Mouse (Mus musculus) frontal cortex, postnatal 14 days (tissue): ENCODE results near the gene Tgfb1.
A peak's percentile ranks its signal among the peaks of the same experiment; 100 is the strongest.

Experiments
- DNase-seq, 2 experiments: peaks; one replicate each; pipeline ENCODE4 v3.0.0; 2022; ENCODE audit warnings: low spot score in 2 of 2

Gene Tgfb1

DNA sequence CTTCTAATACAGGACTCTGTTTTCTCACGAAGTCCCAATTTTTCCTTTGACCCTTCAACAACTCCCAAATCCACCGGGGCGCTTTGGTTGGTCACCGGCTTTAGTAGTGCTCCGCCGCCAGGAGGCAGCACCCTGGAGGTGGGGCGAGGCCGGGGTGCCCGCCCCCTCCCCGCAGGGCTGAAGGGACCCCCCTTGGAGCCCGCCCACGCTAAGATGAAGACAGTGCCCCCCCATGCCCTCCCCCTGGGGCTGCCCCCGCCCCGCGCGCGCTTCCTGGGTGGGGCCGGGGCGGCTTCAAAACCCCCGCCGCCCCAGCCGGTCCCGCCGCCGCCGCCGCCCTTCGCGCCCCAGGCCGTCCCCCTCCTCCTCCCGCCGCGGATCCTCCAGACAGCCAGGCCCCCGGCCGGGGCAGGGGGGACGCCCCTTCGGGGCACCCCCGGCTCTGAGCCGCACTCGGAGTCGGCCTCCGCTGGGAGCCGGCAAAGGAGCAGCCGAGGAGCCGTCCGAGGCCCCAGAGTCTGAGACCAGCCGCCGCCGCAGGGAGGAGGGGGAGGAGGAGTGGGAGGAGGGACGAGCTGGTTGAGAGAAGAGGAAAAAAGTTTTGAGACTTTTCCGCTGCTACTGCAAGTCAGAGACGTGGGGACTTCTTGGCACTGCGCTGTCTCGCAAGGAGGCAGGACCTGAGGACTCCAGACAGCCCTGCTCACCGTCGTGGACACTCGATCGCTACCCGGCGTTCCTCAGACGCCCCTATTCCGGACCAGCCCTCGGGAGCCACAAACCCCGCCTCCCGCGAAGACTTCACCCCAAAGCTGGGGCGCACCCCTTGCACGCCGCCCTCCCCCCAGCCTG, at the start of gene Tgfb1:
Tgfb1 (plus strand) TSS at position 323 of the 852 bp plus-strand sequence.
- DNase-seq, result no peak

DNA sequence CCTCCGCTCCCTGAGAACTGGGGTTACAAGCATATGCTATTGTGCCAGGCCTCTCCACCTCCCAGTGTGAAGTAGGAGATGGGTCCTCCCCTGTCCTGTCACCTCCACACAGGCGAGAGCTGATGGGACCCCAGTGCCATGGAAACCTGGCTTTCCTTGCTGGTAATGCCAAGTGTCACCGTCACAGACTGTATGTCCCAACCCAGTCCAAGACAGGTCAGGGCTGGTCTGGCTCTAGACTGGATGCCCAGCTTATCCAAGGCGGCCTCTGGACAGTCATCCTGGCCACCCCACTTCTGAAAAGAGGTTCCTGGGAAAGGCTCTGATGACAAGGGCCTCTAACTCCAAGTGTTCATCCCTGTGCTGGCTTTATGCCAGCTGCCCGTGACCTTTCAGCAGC, 49.7 kb upstream of the Tgfb1 start:
- no peak for DNase-seq

DNA sequence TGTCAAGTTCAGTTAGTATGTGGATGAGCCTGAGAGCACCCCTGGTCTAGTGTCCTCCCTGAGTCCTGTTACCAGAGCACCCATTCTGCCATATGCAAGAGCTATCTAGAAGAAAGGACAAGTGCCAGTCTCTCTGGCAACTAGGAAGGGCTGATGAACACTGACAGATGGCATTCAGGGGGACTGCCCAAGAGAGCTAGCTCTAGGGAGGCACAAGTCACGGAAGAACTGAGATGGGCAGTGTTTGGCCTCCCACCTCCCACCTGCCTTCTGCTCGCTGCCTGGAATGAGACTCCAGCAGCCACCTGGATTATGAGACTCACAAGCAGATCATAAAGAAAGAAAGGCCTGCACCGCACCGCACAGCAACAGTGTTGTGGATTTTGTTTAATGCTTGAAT, 47.0 kb upstream of the Tgfb1 start:
- DNase-seq, result no peak

DNA sequence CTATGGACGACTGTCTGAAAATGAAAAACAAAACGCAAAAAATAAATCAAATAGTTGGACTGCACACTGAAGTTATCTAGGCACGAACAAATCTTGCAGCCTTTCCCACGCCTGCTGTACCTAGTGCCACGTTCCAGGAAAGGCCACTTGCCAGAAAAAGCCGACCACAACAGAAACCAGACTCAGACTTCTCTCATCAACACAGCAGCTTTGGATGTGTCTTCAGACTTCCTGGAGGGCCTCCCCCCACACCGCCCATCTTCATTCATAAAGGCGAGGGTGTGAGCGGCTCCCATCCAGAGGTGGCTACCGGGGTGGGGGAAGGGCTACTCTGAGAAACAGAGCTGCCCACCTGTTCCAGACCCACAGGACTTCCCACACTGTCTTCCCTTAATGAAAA, 42.7 kb upstream of the Tgfb1 start:
- DNase-seq, result no peak

DNA sequence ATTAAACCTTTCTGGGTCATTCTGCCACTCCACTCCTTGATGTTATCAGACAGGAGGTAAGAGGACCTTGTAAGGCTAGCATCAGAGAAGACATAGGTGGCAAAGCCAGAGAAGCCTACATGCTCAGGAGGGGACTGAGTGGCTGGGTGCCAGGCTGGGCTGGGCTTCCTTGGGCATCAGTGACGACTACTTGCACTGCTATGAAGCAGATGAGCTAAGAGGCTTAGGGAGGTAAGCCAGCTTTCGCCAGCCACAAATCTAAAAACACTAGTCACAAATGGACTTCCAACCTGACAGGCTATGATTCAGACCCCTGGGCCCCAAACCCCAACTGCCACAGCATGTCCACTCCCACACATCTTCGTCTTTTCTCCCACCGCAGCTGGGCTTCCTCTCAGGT, 42.2 kb upstream of the Tgfb1 start:
- no peak for DNase-seq

DNA sequence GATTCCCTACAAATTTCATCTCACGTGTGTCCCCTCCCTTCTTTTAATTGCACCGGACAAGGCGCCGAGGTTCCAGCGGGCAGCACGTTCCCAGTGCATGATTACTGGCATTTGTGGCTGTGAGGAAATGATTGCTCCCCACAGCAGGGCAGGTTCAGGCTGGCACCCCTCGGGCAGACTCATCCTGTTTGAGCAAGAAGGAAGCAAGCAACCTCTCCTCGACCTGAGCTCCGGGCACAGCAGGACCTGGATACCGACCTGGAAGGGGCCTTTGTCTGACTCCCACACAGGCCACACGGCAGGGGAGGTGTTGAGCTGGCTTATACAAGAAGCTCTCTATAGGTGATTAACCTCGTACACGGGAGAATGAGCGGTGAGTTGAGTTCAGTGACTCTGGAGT, 41.7 kb upstream of the Tgfb1 start:
- no peak for DNase-seq

DNA sequence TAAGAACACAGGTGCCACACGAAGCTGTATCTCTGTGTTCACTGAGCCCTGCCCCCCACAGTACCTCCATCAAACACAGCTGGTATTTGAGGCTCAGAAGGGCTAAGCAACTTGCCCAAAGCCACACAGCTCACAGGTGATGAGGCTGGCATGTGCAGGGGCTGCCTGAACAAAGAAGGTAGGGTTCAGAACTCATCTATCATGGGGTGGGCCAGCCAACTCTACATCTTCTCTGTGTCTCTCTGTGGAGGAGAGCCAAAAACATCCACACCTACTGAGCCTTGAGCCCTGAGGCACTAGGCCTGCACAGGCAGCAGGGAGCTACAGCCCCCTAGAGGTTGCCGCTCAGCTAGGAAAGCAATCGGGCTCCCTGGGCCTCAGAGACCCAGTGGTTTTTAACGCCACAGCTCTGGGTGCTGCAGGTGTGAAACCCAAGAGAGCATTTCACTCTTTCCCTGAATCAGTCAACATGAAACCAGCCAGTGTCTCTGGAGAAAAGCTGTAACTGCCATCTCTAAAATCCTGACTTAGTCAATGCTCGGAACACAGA, 39.2 kb upstream of the Tgfb1 start:
- DNase-seq, result no peak

DNA sequence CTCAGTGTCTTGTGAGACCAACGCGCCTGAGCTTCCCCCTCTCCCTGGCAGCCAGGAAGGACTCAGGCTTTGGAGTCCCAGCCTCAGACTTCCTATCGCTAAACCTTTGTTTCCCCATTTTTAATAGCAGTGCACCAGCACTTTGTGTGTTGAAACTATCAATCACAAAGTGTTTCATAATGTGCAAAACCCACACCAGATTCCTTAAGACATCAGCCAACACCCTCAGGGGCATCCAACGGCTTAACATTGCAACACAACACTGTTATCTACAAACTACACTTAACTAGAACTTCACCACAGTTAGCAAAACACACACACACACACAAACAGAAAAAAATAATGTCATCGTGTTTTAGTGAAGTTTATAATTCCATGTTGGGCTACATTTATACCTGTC, 37.0 kb upstream of the Tgfb1 start:
- no peak for DNase-seq

DNA sequence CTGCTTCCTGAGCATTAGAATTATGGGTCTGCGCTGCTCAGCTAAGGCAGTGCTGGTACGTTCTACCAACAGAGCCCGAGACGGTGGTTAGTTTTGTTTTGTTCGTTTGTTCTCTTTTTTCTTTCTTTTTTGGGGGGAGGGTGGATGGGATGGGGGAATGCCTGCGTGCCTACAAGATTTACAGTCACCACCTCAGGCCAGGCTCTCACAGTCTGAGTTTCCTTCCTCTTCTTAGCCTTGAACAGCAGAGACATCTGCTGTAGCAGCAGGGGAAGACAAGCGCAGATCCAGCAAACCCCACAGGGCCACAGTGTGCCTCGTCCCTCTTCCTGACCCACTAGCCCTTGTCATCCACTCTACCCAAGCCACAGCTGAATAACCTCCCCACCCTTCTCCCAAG, 35.5 kb upstream of the Tgfb1 start:
- DNase-seq, result no peak

DNA sequence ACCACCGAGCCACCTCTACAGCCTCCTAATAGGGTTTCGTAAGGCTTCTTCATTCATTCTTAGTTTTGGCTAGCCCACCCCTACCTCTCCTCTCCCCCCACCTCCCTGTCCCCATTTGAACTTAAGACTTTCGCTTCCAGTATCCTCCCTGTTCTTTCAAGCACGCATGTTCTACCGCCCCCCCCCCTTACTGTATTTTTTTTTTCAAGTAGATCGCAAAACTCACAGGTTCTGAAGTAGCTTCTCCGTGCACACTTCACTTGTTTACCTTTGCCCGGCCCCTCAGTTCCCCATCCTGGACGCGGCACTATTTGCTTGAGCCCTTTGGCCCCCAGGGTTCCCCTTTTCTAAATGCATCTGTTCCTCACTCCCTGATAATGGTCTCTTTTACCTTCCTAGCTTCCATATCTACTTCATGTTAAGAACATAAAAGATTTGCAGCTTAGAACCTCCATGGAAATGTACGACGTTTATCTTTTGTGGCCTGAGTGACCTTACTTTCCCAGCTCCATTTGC, 34.5 kb upstream of the Tgfb1 start:
- no peak for DNase-seq

DNA sequence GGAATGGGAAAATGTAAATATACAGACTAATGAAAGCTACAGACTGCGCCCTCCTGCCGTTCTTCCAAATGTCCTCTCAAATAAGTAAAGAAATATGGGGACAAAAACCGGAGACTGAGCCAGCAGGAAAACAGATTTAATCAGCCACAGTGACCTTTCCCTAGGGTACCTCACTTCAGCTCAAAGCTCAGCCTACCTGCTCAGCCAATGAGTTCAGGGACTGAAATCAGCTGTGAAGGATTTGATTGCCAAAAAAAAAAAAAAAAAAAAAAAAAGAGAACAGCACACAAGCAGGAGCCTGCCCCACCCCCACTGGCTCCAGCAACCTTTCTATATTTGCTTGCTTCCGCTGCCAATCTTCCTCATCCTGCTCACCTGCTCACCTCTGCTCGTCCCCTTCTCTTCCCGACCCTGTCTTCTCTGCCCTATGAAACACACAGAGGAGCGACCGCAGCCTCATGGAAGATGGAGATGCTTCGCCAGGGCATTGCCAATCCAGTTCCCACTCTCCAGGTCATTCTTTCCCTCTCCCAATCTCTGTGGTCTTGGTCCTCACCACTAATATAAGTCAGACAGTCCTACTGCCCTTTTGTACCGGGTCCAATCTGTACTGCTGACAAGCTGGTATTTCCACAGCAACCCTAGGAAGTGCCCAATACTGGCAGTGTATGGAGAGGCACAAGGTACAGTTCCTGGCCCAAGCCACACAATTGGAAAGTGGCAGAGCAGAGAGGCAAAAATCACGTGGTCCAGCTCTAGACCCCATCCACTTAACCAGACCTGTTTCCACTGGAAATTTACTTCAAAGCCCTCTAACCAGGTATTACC, 31.0 kb upstream of the Tgfb1 start:
- no peak for DNase-seq

DNA sequence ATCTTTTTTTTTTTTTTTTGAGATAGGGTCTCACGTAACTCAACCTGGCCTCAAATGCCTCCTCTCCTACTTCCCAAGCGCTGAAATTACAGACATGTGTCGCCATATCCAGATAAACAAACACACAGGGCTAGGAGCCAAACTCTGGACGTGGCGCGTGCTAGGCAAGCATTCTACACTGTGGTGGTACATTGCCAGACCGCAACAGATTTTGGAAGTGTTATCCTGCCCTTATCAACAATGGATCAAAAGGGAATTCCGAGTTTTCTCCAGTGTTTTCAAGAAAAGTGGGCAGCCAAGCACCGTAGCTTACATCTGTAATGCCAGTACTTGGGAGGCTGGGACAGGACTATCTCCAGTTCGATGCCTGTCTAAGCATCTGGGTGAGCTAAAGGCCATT, 29.0 kb upstream of the Tgfb1 start:
- no peak for DNase-seq

DNA sequence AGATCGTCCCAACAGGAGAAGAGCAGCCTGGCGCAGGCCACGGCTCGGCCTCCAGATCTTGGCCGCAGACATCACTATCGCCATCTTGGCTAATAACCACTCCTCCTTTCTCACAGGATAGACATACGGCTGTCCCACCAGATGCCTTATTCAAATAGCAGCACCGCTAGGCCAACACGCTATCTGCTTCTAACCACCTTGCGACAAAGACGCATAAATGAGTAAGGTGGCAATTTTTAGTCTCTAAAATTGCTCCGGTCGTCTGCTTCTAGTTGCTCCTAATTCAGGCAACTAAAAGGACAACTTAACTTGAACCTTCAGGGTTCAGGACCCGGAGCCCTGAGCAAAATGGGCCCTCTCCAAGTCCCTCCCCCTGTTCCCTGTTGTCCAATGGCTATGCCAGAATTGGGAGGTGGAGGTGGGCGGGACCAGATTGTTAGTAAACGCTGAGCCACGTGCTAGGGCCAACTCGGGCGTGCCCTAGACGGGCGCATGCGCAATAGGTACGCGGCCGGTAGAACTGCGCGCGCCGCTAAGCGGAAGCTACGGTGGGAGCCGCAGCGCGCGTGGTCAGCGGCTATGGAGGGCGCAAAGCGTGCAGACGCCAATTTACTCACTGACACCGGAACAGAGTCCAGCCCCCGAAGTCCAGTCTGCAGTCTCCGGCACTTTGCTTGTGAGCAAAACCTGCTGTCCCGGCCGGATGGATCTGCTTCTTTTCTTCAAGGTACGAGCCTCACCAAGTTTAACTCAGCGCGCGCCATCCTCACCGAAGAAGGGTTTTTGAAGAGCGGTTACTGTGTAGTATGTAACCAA, 27.9 kb upstream of the Tgfb1 start, which contains the start of the genes Bckdha and Exosc5:
Bckdha (minus strand) TSS at position 325 of the 816 bp plus-strand sequence.
Exosc5 (plus strand) TSS at position 508 of the 816 bp plus-strand sequence.
- peak; percentile 99 for DNase-seq

DNA sequence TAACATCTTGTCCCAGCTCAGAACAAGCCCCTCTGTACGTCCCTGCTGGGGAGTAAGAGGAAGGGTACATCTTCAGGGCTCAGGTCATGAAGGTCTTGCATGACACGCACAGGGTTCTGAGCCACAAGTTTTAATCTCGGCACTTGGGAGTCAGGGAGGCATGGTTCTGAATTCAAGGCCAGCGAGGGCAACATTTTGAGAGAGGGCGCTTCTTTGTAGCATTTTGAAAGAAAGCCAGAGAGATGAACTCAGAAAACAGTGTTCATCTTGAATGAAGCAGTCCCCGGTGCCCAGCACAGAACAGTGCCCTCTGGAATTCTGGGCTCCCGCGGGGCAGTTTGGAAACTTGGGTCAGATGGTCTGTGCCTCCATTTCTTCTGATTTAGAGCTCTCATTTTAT, 20.4 kb upstream of the Tgfb1 start:
- no peak for DNase-seq

DNA sequence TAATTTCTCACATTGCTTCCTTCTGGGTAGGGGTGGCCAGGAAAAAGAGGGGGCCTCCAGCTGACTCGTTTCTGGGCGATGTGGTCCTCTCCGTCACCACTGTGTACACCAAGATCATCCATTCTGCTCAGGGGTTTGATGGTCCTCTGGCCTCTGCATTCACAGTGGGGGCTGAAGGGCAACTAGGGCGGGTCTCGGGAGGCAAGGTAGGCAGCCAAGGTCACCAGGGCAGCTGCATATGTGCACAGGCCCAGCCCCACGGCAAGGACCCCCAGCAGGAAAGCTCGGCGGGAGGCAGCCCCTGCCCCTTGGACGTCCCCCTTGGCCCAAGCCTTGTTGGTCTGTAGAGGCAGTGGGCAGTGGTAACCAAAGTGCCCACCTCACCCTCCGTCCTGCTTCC, 17.6 kb upstream of the Tgfb1 start:
- DNase-seq, result no peak

DNA sequence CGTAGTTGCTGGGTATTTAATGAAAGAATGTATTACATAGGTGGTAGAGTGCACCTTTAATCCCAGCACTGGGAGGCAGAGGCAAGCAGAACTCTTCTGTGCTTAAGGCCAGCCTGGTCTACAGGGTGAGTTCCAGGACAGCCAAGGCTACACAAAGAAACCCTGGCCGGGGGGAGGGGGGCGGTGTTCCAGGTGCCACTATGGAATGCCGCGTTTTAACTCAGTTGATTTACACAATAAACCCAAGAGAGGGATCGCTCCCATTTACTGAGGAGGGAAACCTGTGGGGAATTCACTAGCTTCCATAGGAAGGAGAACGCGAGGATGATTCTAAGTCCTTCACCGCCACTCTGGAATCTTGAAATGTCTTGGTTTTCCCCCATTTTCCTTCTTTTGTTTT, 17.2 kb upstream of the Tgfb1 start:
- no peak for DNase-seq

DNA sequence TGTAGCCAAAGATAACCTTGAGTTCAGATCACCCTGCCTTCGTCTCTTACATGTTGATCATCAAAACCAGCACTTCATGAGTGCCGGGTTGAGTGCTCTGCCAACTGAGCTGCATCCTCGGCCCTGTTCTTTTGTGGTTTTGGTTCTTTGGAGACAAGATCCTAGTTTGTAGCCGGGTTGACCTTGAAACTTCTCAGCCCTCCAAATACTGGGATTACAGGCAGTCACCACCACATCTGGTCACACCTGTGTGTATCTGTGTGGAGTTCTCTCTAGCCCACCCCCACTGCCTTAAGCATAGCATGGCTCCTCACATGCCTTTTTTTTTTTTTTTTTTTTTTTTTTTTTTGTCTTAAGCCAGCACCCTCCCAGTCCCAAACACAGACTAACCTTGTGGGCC, 16.7 kb upstream of the Tgfb1 start:
- no peak for DNase-seq

DNA sequence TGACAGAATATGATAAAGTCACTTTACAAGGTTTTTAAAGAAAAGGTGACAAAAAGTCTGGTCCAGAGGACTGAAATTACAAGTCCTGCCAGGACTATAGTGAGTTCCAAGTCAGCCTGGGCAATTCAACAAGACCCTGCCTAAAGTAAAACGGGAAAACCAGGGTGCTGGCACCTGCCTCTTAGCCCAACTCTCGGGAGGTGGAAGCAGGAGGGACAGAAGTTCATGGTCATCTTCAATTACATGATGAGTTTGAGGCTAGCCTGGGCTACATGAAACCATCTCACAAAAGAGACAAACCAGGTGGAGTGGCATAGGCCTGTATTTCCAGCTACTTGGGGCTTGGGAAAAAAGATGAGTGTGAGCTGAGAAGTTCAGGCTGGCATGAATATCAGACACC, 15.1 kb upstream of the Tgfb1 start:
- no peak for DNase-seq

DNA sequence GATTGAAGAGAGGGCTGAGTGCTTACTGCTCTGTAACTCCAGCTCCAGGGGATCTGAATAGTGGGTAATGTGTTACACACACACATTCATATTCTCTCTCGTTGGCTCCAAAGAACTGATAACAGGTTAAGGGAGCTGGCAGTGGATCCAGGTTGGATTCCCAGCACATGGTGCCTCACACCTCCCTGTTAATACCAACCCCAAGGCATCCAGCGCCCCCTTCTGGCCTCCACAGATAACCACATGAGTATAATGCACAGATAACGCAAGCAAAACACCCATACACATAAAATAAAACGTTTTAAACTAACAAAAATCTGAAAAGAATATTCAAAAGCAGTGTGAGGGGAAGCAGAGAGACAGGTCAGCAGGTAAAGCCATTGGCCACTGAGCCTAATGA, 14.4 kb upstream of the Tgfb1 start:
- no peak for DNase-seq

DNA sequence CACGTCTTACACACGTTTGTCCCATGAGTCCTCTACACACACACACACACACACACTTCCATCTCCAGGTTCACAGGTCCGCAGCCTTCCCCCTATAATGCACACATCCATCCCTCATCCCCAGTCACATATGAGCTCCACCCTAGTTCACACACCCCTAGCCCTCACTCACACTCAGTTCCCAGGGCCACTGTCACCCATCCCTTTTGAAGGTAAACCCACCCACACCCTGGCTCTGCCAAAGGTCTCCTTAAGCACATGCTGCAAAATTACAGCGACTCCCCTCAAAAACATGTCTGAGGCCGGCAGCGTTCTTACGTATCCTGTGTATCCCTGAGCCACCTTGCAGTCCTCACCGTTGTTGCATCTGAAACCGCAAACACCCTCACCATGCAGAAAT, 12.5 kb upstream of the Tgfb1 start:
- no peak for DNase-seq

DNA sequence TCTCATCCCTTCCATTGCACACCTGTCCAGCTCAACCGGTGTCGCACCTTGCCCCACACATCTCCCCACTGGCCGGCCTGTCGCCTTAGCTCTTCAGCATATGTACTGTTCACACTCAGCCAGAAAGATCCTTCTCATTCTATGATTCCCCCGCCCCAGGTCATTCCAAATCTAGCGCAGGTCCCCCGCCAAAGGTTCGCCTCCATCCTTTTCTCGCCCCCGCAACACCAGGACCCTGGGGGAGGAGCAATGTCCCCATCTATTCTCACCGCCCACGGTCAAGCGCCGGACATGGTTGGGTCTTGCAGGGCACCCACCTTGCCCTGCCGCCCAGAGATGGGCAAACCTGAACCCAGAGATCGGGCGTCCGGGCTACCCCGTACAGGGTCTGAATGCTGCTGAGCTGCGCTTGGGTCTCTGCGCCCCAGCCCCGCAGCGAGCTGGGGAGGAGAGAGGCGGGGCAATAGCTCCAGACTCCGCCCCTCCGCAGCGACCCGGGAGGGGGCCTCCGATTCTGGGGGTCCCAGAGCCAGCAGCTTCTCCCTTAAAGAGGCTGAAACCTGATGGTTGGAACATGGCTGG, 12.0 kb upstream of the Tgfb1 start, which contains the start of gene Tmem91:
Tmem91 (minus strand) TSS at position 448 of the 582 bp plus-strand sequence.
- no peak for DNase-seq
